Mouse (Mus musculus): ENCODE data around the gene Amotl1. TPM values are rescaled to one million over a fixed set of nuclear protein-coding genes. Genes with fewer than 3 reads are reported as not detected.
A peak's percentile ranks its signal among the peaks of the same experiment; 100 is the strongest.

Amotl1 gene
- polyA plus RNA-seq, 1 experiment from 2014 or later, result 35.3 TPM

DNA sequence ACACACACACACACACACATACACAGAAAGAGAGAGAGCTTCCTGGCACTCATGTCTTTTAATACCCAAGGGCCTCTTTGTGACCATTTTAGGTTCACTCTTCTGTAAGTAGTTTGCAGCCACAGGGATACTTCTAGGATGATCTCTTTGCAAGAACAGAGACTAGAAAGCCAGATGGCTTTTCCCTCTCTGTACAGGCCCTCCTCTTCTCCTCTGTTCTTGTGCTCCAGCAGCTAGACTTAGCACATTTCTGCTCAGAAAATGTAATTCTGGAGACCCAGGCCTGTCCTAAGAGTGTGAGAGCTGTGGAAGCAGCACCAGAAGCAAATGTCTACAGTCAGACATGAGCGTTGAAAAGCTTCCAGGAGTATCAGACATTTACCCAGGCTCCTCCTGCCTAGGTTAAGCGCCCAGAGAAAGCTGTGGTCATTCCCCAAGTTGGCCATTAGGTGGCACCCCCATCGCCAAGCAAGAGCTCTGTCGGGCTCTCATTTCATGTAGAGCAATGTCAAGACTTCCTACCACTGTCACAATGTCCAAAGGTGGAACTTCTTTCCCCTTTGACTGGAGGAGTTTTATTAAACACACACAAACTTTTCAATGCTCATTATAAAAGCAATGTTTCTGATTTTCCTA lies 121.3 kb downstream of the Amotl1 start:
- peak; percentile 67 for ATAC-seq (ENCODE audit: low FRiP score, low read depth)
- Histone ChIP-seq H3K9me3 (no peaks in the 10 kb centered on the region), H3K27me3 (no peaks in the 10 kb centered on the region), H3K4me1 (no peaks in the 10 kb centered on the region), H3K27ac (no peak overlapping the region), H3K4me3 (no peak overlapping the region), H3K36me3 (no peaks in the 10 kb centered on the region), H3K4me2 (replicated peaks) (no peak overlapping the region), H3K9ac (no peak overlapping the region)
- WGBS, result 8% methylated on average over 4 of the region's 4 CpGs

DNA sequence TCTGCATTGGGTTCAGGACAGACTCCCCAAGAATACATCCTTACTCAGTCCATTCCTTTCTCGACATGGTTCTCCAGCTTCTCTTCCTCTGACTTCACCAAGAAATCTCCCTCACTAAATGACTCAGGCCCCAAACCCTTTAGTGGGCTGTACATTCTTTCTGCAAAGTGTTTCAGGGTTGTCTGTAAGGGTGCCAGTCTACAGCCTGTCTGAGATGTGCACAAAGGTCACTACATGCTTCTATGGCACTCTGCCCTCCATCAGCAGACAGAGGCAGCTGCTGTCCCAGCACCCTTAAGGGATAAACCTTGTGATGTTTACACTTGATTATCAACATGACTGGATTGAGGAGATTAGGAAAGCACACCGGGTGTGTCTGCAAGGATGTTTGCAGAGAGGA lies 123.2 kb downstream of the Amotl1 start:
- H3K27ac ChIP-seq, result no peak overlapping the region
- no peak overlapping the region for H3K4me2 ChIP-seq (replicated peaks)
- no peak overlapping the region for H3K4me3 ChIP-seq
- 55% methylated on average over 2 of the region's 2 CpGs for WGBS
- H3K27me3 ChIP-seq, result no peaks in the 10 kb centered on the region
- no peaks in the 10 kb centered on the region for H3K4me1 ChIP-seq
- H3K9me3 ChIP-seq, result no peaks in the 10 kb centered on the region
- H3K36me3 ChIP-seq, result no peaks in the 10 kb centered on the region
- no peak overlapping the region for H3K9ac ChIP-seq
- ATAC-seq (ENCODE audit: low FRiP score, low read depth), result no peak

DNA sequence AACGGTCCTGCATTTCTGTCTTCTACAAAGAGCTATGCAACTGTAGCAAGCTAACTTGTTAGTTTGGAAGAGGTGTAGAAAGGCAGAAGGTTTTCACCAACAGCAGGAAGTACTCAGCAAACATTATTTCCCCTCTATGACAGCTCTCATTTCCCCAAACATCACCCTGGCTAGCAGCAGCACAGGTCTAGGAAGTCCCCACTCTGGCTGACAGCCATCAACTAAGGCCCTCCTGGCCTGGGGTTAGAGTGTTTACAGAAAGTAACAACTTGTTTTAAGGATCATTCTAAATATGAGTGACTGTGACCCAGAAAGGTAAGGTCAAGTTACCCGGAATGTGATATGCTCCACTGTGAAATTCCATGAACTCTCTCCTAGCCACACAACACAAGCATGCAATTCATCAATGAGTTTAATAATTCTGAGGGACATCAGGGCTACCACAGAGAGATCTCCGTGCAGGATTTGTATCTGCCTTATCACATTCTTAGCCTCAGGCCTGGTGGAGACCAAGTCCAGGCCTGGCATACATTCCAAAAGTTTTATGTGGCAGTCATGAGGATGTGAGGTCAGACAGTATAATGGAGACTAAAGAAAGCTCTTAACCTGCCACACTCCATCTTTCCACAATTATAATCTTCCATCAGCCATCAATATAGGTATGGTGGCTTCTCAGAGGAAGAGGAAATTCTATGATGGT lies 123.7 kb downstream of the Amotl1 start:
- Histone ChIP-seq H3K9ac (no peak overlapping the region), H3K4me1 (no peaks in the 10 kb centered on the region), H3K27me3 (no peaks in the 10 kb centered on the region), H3K4me2 (replicated peaks) (no peak overlapping the region), H3K4me3 (no peak overlapping the region), H3K27ac (no peak overlapping the region), H3K9me3 (no peaks in the 10 kb centered on the region), H3K36me3 (no peaks in the 10 kb centered on the region)
- 61% methylated on average over 3 of the region's 3 CpGs for WGBS
- ATAC-seq (ENCODE audit: low FRiP score, low read depth), result no peak

DNA sequence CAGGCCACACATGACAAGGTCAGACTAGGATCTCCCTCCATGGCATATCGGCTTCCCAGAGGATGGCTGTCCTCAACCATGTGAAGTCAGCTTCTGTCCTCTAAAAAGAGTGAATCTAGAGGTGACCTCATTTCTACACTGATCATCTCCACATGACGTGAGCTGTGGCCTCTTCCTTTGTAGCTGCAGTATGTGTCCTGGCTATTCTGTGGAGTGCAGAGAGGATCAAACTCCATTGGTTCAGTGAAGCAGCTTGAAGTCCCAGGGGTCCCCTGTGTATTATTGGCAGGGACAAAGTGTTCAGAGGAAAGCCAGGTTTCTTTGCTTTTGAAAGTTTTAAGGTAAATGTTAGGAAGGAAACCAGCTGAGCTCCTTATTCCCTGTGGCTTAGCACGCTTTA lies 126.8 kb downstream of the Amotl1 start:
- no peak for ATAC-seq (ENCODE audit: low FRiP score, low read depth)
- Histone ChIP-seq H3K27me3 (no peaks in the 10 kb centered on the region), H3K4me1 (no peaks in the 10 kb centered on the region), H3K9me3 (no peaks in the 10 kb centered on the region), H3K4me3 (no peak overlapping the region), H3K4me2 (replicated peaks) (no peak overlapping the region), H3K9ac (no peak overlapping the region), H3K36me3 (no peaks in the 10 kb centered on the region), H3K27ac (no peak overlapping the region)
- WGBS, result 83% methylated on average over 3 of the region's 3 CpGs

DNA sequence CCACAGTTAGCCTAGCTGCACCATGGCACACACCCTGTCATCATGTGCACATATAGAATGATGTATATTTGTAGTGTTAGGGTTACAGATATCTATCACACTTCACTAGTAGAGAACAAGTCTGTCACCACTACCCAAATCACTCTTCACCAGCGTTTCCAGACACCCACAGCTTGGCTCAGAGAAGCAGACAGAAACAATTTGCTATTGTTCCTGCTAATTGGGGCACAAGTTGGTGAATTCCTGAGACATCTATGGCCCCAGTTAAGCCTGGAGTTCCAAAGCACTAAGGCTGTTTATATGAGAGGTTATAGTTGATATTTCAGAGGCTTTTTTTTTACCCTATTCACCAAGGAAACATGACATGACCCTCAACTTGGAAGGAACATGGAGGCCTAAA lies 127.6 kb downstream of the Amotl1 start:
- H3K4me2 ChIP-seq (replicated peaks), result no peak overlapping the region
- no peak for ATAC-seq (ENCODE audit: low FRiP score, low read depth)
- H3K4me1 ChIP-seq, result no peaks in the 10 kb centered on the region
- H3K9ac ChIP-seq, result no peak overlapping the region
- peaks cover 5% of the 10 kb centered on the region; the same call in 1 of the 2 replicates for H3K36me3 ChIP-seq
- no peaks in the 10 kb centered on the region for H3K27me3 ChIP-seq
- H3K27ac ChIP-seq, result no peak overlapping the region
- no peak overlapping the region for H3K4me3 ChIP-seq
- 62% methylated on average over 1 of the region's 1 CpGs for WGBS
- no peaks in the 10 kb centered on the region for H3K9me3 ChIP-seq

DNA sequence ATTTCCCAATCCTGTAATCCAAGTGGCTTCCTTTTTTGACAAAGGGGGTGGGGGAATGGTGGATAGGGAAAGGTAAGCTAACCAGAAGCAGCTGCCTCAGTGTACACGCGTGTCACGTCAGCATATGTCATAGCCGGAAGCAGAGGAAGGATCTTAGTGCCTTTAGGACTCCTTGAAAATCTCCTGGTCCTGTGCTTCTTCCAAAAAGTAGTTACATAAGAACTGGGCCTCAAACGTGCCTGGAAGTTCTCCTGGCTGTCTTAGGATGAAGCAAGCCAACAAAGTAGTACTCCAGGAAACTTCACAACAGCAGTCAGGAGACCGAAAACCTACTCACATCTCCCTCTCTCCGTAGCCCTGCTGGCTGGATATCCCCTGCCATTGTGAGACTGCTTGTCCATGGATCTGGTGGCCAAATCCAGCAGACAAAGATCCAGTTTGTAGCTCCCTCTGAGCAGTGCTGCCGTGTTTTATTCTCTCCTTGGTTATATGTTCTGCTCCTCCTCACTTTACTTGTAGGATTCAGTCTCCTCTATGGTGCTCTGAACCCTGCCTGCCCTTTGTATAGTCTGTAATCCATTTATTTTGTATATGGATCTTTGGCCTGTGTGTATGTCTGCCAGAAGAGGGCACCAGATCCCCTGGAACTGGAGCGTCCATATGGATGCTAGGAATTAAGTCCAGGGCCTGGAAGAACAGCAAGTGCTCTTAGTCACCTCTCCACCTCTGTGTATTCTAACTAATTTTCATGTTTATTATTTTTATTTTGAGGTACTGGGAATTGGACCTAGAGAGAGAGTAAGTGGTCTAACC lies 132.0 kb downstream of the Amotl1 start:
- H3K27ac ChIP-seq, result no peak overlapping the region
- H3K27me3 ChIP-seq, result no peaks in the 10 kb centered on the region
- peaks cover 43% of the 10 kb centered on the region for H3K36me3 ChIP-seq
- H3K4me2 ChIP-seq (replicated peaks), result no peak overlapping the region
- no peaks in the 10 kb centered on the region for H3K4me1 ChIP-seq
- ATAC-seq (ENCODE audit: low FRiP score, low read depth), result peak; percentile 73
- 76% methylated on average over 9 of the region's 9 CpGs for WGBS
- no peak overlapping the region for H3K4me3 ChIP-seq
- H3K9me3 ChIP-seq, result no peaks in the 10 kb centered on the region
- H3K9ac ChIP-seq, result no peak overlapping the region

DNA sequence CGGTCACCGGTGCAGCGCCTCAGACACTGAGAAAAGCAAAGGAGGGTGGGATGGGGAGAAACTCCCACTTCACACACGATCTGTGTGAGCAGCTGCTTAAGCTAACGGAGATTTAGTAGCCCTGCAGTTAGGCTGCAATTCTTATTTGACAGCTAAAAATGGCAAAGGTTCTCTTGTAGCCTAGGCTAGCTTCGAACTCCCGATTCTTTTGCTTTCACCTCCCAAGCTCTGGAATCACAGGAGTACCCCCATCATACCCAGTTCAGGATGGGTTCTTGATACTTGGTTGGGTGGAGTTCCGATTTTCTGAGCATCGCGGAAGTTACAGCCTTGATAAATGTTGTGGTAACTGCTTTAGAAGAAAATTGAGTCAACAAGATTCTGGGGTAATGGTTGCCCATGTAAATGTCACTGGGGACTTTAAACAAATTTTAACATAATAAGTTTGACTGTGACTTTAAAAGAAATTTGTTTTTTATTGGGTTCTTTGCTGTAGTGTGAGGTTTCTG lies 143.9 kb downstream of the Amotl1 start:
- Histone ChIP-seq H3K4me3 (peak overlapping the region; percentile 87), H3K27me3 (no peaks in the 10 kb centered on the region), H3K27ac (peak overlapping the region; percentile 84), H3K4me2 (replicated peaks) (peak overlapping the region; percentile 81), H3K4me1 (peaks cover 10% of the 10 kb centered on the region), H3K9me3 (no peaks in the 10 kb centered on the region), H3K36me3 (peaks cover 39% of the 10 kb centered on the region), H3K9ac (peak overlapping the region; percentile 85)
- WGBS, result 3% methylated on average over 10 of the region's 10 CpGs
- ATAC-seq (ENCODE audit: low FRiP score, low read depth), result no peak

DNA sequence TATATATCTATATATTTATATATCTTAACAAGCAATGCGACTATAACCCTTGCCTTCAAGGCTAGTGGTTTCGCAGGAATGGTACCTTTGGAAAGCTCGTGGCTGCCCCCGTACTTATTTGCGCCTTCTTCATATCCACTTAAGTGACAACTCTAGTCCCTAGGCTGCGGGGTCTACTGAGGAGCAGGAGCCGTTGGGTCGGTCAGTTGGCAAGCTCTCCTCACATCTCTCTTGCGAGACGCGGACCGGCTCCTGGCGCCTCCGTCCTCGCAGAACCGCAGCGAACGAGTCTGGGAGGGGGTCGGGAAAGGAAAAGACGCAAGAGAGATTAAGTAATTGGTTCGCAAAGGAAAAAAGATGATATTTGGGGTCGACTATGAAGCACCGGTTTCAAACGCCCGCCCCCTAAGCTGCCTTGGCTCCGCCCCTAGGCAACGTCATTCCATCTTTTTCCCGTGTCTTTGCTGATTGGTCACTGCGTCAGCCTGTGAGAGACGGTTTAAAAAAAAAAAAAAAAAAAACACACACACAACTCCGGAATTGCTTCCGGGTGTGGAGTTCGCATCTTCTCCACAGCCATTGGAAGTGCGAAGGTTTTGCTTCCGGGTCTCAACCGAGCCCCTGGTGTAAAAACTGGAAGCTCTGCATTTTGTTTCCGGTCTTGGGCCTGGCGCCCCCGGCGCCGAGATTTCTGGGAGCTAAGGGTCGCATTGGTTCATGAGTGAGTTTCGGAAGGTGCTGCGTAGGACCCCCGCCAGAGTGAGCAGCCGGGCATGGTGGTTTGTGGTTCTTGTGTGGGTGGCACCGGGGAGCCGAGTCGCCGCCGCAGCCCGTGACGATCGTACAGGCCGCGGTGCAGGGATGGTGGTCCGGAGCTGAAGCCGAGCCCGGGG lies 144.6 kb downstream of the Amotl1 start, which contains the start of the genes Kdm4d and Cwc15:
Gene Kdm4d, minus strand, starts transcription at position 460 of the 893 bp plus-strand sequence.
Gene Cwc15, plus strand, starts transcription at position 595 of the 893 bp plus-strand sequence.
- Histone ChIP-seq H3K4me1 (peaks cover 10% of the 10 kb centered on the region), H3K27me3 (no peaks in the 10 kb centered on the region), H3K36me3 (peaks cover 32% of the 10 kb centered on the region), H3K4me2 (replicated peaks) (peak within 1 kb of the TSS; percentile 81), H3K9ac (peak within 1 kb of the TSS; percentile 85), H3K9me3 (no peaks in the 10 kb centered on the region), H3K4me3 (peak within 1 kb of the TSS; percentile 87), H3K27ac (peak within 1 kb of the TSS; percentile 84)
- under 1% methylated on average over 59 of the region's 59 CpGs for WGBS
- ATAC-seq (ENCODE audit: low FRiP score, low read depth), result peak; percentile 100

DNA sequence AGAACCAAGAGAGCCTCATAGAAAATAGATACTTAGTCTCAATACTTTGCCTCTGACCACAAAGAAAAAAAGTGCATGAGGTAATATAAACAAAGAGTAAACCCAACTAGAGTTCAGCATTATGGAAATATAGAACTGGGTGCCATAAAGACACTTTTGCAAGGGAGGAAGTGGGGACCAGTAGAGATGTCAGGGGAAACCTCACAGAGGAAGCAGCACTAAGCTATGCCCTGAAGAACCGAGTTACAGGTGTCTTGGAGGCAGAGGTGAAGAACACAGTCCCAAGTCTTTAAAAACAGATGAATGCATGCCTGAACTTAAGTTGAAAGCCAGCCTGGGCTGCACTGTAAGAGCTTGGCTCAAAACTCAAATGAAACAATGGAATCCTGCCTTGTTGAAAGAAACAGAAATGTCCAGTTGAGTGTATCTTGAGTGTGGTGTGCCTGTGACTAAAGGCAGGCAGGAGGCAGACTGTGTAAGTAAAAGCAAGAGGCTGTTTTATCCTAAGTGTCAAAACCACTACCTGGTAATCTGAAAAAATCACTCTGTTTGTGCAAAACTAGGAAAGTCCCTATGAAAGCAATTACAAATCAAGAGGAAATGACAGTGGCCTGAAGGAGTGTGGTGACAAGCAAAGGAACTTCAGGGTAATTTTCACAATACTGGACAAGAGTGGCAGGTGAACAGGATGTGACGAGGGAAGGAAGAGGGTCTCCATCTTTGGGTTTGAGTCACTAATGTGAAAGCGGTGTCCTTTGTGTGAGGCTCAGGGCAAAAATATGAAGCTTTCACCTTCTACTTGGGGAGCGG lies 145.8 kb downstream of the Amotl1 start:
- no peak for ATAC-seq (ENCODE audit: low FRiP score, low read depth)
- peaks cover 10% of the 10 kb centered on the region for H3K4me1 ChIP-seq
- H3K9me3 ChIP-seq, result no peaks in the 10 kb centered on the region
- 79% methylated on average over 4 of the region's 4 CpGs for WGBS
- H3K36me3 ChIP-seq, result peaks cover 21% of the 10 kb centered on the region
- H3K4me2 ChIP-seq (replicated peaks), result peak overlapping the region; percentile 77
- no peak overlapping the region for H3K9ac ChIP-seq
- peak overlapping the region; percentile 87 for H3K4me3 ChIP-seq
- H3K27me3 ChIP-seq, result no peaks in the 10 kb centered on the region
- H3K27ac ChIP-seq, result no peak overlapping the region

All from limb, embryonic 13.5 days (tissue).